Mouse (Mus musculus): Measurements from ENCODE around the gene Ggnbp2. TPM values are rescaled to one million over a fixed set of nuclear protein-coding genes. Genes with fewer than 3 reads are reported as not detected.

Ggnbp2 gene
- polyA plus RNA-seq, 1 experiment, result 44.6 TPM

DNA sequence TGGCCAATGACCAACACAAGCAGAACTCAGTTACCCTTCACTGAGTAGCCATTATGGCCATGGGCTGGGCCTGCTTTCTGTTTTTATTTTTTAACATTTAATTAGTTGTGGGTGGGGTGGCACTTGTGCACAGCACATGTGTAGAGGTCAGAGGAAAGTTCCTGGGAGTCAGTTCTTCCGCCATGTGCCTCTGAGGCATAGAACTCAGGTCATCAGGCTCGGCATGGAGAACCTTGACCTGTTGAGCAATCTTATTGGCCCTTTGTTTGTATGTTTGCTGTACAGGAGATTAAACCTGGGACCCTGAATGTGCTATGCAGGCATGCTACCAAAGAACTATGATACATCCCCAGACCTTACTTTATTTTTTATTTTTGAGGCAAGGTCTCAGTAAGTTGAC is 18.9 kb upstream of the Ggnbp2 start:
- H3K27me3 ChIP-seq (ENCODE audit: control insufficient read depth, insufficient read depth, low read length), result no peaks in the 10 kb centered on the region
- no peak for DNase-seq
- WGBS, result 98% methylated on average over 2 of the region's 2 CpGs
- H3K4me1 ChIP-seq (replicated peaks; ENCODE audit: control insufficient read depth, insufficient read depth, low read length), result no peaks in the 10 kb centered on the region
- H3K36me3 ChIP-seq (ENCODE audit: control insufficient read depth, insufficient read depth, low read length), result no peaks in the 10 kb centered on the region
- no peak overlapping the region for H3K27ac ChIP-seq (ENCODE audit: control insufficient read depth, insufficient read depth, low read length)
- no peak for TF ChIP-seq POLR2A (IDR thresholded peaks at IDR 0.05; ENCODE audit: control insufficient read depth, extremely low read depth, insufficient read depth, low read length, poor library complexity)
- TF ChIP-seq CTCF (IDR thresholded peaks at IDR 0.05; ENCODE audit: borderline replicate concordance, control insufficient read depth, extremely low read depth, insufficient read depth, low read length, poor library complexity), result no peak
- no peak overlapping the region for H3K4me3 ChIP-seq (ENCODE audit: control insufficient read depth, insufficient read depth, low read length)

DNA sequence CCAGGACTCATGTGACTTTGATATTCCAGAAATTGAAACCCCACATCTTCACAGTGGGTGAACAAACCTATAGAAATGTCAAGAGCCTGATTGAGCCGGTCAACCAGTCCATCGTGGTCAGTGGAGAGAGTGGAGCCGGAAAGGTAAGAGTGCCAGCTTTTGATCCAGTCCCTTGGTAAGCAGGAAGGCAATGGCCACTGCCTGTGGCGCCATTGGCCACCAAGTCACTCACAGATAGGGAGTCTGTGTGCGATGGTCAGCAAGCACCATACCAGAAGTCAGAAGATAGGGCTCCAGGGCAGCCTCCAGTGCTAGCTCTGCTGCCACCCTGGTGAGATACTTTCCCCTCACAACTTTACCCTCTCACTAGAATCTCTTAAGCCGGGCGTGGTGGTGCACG is 17.4 kb upstream of the Ggnbp2 start:
- over 99% methylated on average over 8 of the region's 8 CpGs for WGBS
- H3K36me3 ChIP-seq (ENCODE audit: control insufficient read depth, insufficient read depth, low read length), result no peaks in the 10 kb centered on the region

DNA sequence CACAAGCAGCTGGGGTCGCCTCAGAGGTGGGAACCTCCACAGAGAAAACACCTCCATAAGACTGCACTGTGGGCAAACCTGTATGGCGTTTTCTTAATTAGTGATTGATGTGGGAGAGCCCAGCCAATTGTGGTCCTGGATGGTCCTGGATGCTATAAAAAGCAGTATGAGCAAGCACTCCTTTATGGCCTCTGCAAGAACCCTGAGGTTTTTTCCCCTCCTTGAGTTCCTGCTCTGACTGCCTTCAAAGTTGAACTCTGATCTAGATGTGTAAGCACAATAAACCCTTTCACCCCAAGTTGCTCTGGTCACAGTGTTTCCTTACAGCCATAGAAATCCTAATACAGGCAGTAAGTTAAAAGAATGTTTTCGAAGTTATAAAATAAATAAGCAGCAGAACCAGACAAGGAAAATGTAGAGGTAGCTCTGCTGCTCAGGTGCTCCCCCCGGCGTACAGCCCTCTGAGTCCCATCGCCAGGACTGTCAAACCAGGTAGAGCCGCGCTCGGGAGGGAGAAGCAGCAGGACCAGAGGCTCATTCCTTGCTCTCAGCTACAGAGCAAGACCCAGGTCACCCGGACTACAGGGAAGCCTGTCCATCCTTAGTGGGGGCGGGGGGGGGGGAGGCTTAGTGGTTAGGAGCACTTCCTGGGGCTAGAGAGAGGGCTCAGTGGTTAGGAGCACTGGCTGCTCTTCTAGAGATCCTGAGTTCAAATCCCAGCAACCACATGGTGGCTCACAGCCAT is 16.3 kb upstream of the Ggnbp2 start:
- 88% methylated on average over 11 of the region's 11 CpGs for WGBS
- Histone ChIP-seq H3K27ac (ENCODE audit: control insufficient read depth, insufficient read depth, low read length) (no peak overlapping the region), H3K4me3 (ENCODE audit: control insufficient read depth, insufficient read depth, low read length) (no peak overlapping the region), H3K4me1 (replicated peaks; ENCODE audit: control insufficient read depth, insufficient read depth, low read length) (no peaks in the 10 kb centered on the region), H3K36me3 (ENCODE audit: control insufficient read depth, insufficient read depth, low read length) (no peaks in the 10 kb centered on the region), H3K27me3 (ENCODE audit: control insufficient read depth, insufficient read depth, low read length) (no peaks in the 10 kb centered on the region)
- DNase-seq, result no peak
- no peak for TF ChIP-seq POLR2A (IDR thresholded peaks at IDR 0.05; ENCODE audit: control insufficient read depth, extremely low read depth, insufficient read depth, low read length, poor library complexity)
- no peak for TF ChIP-seq CTCF (IDR thresholded peaks at IDR 0.05; ENCODE audit: borderline replicate concordance, control insufficient read depth, extremely low read depth, insufficient read depth, low read length, poor library complexity)

More for the DNA sequence above, 17.4 kb upstream of the Ggnbp2 start:
- DNase-seq, result no peak
- no peak overlapping the region for H3K4me3 ChIP-seq (ENCODE audit: control insufficient read depth, insufficient read depth, low read length)
- H3K27me3 ChIP-seq (ENCODE audit: control insufficient read depth, insufficient read depth, low read length), result no peaks in the 10 kb centered on the region
- H3K4me1 ChIP-seq (replicated peaks; ENCODE audit: control insufficient read depth, insufficient read depth, low read length), result no peaks in the 10 kb centered on the region
- no peak overlapping the region for H3K27ac ChIP-seq (ENCODE audit: control insufficient read depth, insufficient read depth, low read length)
- TF ChIP-seq CTCF (IDR thresholded peaks at IDR 0.05; ENCODE audit: borderline replicate concordance, control insufficient read depth, extremely low read depth, insufficient read depth, low read length, poor library complexity) (no peak), POLR2A (IDR thresholded peaks at IDR 0.05; ENCODE audit: control insufficient read depth, extremely low read depth, insufficient read depth, low read length, poor library complexity) (no peak)

DNA sequence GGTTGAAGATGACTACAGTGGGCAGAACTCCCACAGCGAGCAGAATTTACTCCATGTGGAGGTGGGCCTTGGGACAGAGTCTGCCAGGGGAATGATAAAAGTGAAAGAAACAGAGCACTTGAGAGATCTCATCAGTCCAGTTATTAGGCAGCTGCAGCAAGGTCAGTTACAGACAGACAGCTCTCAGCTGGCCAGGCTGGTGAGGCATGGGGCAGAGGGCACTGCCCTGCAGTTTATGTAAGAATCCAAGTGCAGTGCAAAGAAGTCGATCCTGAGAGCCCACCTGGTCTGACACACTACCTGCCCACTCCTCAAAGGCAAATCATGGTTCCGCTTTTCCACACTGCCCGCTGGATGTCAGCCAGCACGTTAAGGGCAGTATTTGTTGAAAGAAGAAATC is 15.6 kb upstream of the Ggnbp2 start:
- DNase-seq, result no peak
- H3K4me3 ChIP-seq (ENCODE audit: control insufficient read depth, insufficient read depth, low read length), result no peak overlapping the region
- H3K4me1 ChIP-seq (replicated peaks; ENCODE audit: control insufficient read depth, insufficient read depth, low read length), result no peaks in the 10 kb centered on the region
- H3K27ac ChIP-seq (ENCODE audit: control insufficient read depth, insufficient read depth, low read length), result no peak overlapping the region
- WGBS, result 93% methylated on average over 5 of the region's 5 CpGs
- H3K27me3 ChIP-seq (ENCODE audit: control insufficient read depth, insufficient read depth, low read length), result no peaks in the 10 kb centered on the region
- TF ChIP-seq CTCF (IDR thresholded peaks at IDR 0.05; ENCODE audit: borderline replicate concordance, control insufficient read depth, extremely low read depth, insufficient read depth, low read length, poor library complexity) (no peak), POLR2A (IDR thresholded peaks at IDR 0.05; ENCODE audit: control insufficient read depth, extremely low read depth, insufficient read depth, low read length, poor library complexity) (no peak)
- H3K36me3 ChIP-seq (ENCODE audit: control insufficient read depth, insufficient read depth, low read length), result no peaks in the 10 kb centered on the region

DNA sequence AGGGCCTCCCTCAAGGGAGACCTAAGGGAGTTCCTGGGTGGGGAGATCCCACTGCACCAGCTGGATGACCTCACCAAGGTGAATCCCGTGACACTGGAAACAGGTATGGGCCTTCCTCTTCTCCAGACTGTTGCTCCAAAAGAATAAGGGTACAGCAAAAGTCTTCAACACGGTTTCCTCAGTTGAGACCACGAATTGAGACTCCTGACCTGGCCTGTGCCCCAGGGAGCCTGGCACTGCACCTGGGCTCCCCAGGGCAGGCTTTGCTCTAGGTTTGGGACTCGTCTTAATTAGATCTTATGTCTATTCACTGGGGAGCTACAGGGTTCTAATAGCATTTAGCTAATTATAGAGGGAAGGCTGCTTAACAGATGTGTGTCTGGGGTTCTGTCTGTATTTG is 14.6 kb upstream of the Ggnbp2 start:
- no peak overlapping the region for H3K4me3 ChIP-seq (ENCODE audit: control insufficient read depth, insufficient read depth, low read length)
- H3K27ac ChIP-seq (ENCODE audit: control insufficient read depth, insufficient read depth, low read length), result no peak overlapping the region
- no peaks in the 10 kb centered on the region for H3K36me3 ChIP-seq (ENCODE audit: control insufficient read depth, insufficient read depth, low read length)
- WGBS, result 91% methylated on average over 4 of the region's 4 CpGs
- H3K27me3 ChIP-seq (ENCODE audit: control insufficient read depth, insufficient read depth, low read length), result no peaks in the 10 kb centered on the region
- H3K4me1 ChIP-seq (replicated peaks; ENCODE audit: control insufficient read depth, insufficient read depth, low read length), result peaks cover 7% of the 10 kb centered on the region
- DNase-seq, result no peak
- TF ChIP-seq POLR2A (IDR thresholded peaks at IDR 0.05; ENCODE audit: control insufficient read depth, extremely low read depth, insufficient read depth, low read length, poor library complexity) (no peak), CTCF (IDR thresholded peaks at IDR 0.05; ENCODE audit: borderline replicate concordance, control insufficient read depth, extremely low read depth, insufficient read depth, low read length, poor library complexity) (no peak)

DNA sequence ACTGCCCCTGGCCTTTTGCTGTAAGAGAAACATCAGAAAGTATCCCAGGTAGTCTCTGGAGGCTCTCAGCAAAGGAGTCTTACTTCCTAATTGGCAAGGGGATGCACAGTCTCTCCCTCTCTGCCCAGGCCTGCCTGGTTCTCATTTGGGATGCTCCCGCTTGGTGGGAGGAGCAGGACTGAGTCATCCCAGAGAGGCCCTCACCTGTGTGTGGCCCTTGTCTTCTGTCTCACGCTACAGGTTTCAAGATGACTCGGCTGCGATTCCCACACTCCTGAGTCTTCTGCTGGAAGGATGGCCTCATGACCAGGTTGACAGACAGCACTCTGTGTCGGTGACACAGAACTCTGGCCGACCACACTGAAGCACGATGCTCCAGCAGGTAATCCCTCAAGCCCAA is 11.7 kb upstream of the Ggnbp2 start:
- WGBS, result 97% methylated on average over 7 of the region's 7 CpGs
- Histone ChIP-seq H3K36me3 (ENCODE audit: control insufficient read depth, insufficient read depth, low read length) (no peaks in the 10 kb centered on the region), H3K4me1 (replicated peaks; ENCODE audit: control insufficient read depth, insufficient read depth, low read length) (peaks cover 9% of the 10 kb centered on the region), H3K4me3 (ENCODE audit: control insufficient read depth, insufficient read depth, low read length) (no peak overlapping the region), H3K27me3 (ENCODE audit: control insufficient read depth, insufficient read depth, low read length) (no peaks in the 10 kb centered on the region), H3K27ac (ENCODE audit: control insufficient read depth, insufficient read depth, low read length) (no peak overlapping the region)
- no peak for TF ChIP-seq POLR2A (IDR thresholded peaks at IDR 0.05; ENCODE audit: control insufficient read depth, extremely low read depth, insufficient read depth, low read length, poor library complexity)
- TF ChIP-seq CTCF (IDR thresholded peaks at IDR 0.05; ENCODE audit: borderline replicate concordance, control insufficient read depth, extremely low read depth, insufficient read depth, low read length, poor library complexity), result no peak
- no peak for DNase-seq
